Mouse (Mus musculus) midbrain, embryonic 16.5 days (tissue): ENCODE results near the gene Zim1. TPM values are rescaled to one million over a fixed set of nuclear protein-coding genes. Genes with fewer than 3 reads are reported as not detected.

ENCODE experiments used
- ATAC-seq: fragments of 200-750 bp; cut with Nextera tagmentation; 2 replicates; pipeline ENCODE4 v1.8.0; 2017; ENCODE audit warnings: moderate TSS enrichment
- H3K27ac ChIP-seq: fragments of 300-500 bp; sonication (generic); 2 replicates; pipeline ENCODE4 v1.5.1; 2014; ENCODE audit warnings: mild to moderate bottlenecking, low read length, mixed read lengths
- H3K27me3 ChIP-seq: fragments of 300-500 bp; sonication (generic); 2 replicates; pipeline ENCODE4 v1.6.1; 2014; ENCODE audit warnings: low read depth, low read length, mixed read lengths; ENCODE audit not compliant: control insufficient read depth, insufficient read depth
- H3K36me3 ChIP-seq: fragments of 300-500 bp; sonication (generic); 2 replicates; pipeline ENCODE4 v1.6.1; 2014; ENCODE audit warnings: mild to moderate bottlenecking, low read length, moderate library complexity, mixed read lengths; ENCODE audit not compliant: control insufficient read depth, insufficient read depth
- H3K4me1 ChIP-seq: fragments of 300-500 bp; sonication (generic); 2 replicates; pipeline ENCODE4 v1.6.1; 2014; ENCODE audit warnings: mild to moderate bottlenecking, low read length, mixed read lengths; ENCODE audit not compliant: control insufficient read depth, insufficient read depth
- H3K4me2 ChIP-seq: fragments of 300-500 bp; sonication (generic); 2 replicates; pipeline ENCODE4 v1.6.1; 2014; ENCODE audit warnings: mild to moderate bottlenecking, low read length, mixed read lengths
- H3K4me3 ChIP-seq: fragments of 300-500 bp; sonication (generic); 2 replicates; pipeline ENCODE4 v1.5.1; 2014; ENCODE audit warnings: low read depth, mild to moderate bottlenecking, low read length, moderate library complexity, mixed read lengths
- H3K9ac ChIP-seq: fragments of 300-500 bp; sonication (generic); 2 replicates; pipeline ENCODE4 v1.6.1; 2014; ENCODE audit warnings: low read depth, low read length, mixed read lengths
- H3K9me3 ChIP-seq: fragments of 300-500 bp; sonication (generic); replicated peaks from 2 replicates; pipeline ENCODE4 v1.6.1; 2014; ENCODE audit warnings: mild to moderate bottlenecking, low read length, mixed read lengths; ENCODE audit not compliant: control insufficient read depth, poor library complexity, severe bottlenecking
- WGBS: fragments of 180-500 bp; shearing (Covaris S2); extraction: QIAGEN DNeasy Blood & Tissue Kit; methylation state at CpG from one replicate; pipeline ENCODE4 v1.1.7; 2014; 5-methylcytosine and 5-hydroxymethylcytosine counted together
- polyA plus RNA-seq: library from polyadenylated mRNA; unstranded; fragments of >200 nt; fragmentation: Nextera tagmentation; extraction: Ambion mirVana; gene quantifications from 2 replicates; pipeline ENCODE4 v1.2.1, GENCODE M21; 2015

Zim1 gene
- polyA plus RNA-seq, 1 experiment from 2014 or later = 7.6 TPM

DNA sequence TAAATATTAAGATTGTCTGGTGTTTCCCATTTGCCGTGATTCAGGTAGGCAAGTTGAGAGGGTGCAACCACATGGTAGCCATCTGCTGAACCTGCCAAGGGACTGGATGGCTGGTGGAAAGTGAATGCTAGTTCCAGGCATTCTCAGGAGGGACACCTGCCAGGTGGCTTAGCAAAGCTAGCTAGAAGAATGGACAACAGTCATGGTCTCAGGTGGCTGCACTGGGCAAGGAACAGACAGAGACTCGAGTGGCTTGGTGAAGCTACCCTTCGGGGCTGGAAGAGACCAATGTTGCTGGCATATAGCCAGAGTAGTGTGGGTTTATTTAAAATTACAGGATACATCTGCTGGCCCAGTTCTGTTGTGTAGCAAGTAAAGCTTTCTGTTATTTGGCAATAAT, 60.4 kb downstream of the Zim1 start:
- 77% methylated on average over 3 of the region's 3 CpGs for WGBS

More for the DNA sequence above, 60.4 kb downstream of the Zim1 start:
- Histone ChIP-seq H3K9ac (no peak overlapping the region), H3K27me3 (no peaks in the 10 kb centered on the region), H3K4me3 (no peak overlapping the region), H3K27ac (no peak overlapping the region), H3K4me1 (no peaks in the 10 kb centered on the region), H3K36me3 (no peaks in the 10 kb centered on the region), H3K9me3 (no peaks in the 10 kb centered on the region; the same call in 1 of the 2 replicates), H3K4me2 (no peak overlapping the region)
- no peak for ATAC-seq

Other genes with a start within 250 kb of the Zim1 start
- gene Olfr1336, start 240.3 kb downstream of the Zim1 start, polyA plus RNA-seq = not detected in 2 replicates
- gene Olfr1346, start 229.3 kb downstream of the Zim1 start, polyA plus RNA-seq = not detected in 2 replicates
- not detected in 2 replicates for gene Olfr5, start 209.5 kb downstream of the Zim1 start, polyA plus RNA-seq
- not detected in 2 replicates for gene Olfr1347, start 196.7 kb downstream of the Zim1 start, polyA plus RNA-seq
- gene Olfr1348, start 187.7 kb downstream of the Zim1 start, polyA plus RNA-seq = not detected in 2 replicates
- not detected in 2 replicates for gene Olfr1349, start 173.5 kb downstream of the Zim1 start, polyA plus RNA-seq
- not detected in 2 replicates for gene Olfr1350, start 131.6 kb downstream of the Zim1 start, polyA plus RNA-seq
- 103 and 117 TPM in 2 replicates for gene Peg3, start 34.0 kb upstream of the Zim1 start, polyA plus RNA-seq
- 35.8 and 39.8 TPM in 2 replicates for gene Usp29, start 34.1 kb upstream of the Zim1 start, polyA plus RNA-seq